Mouse (Mus musculus): ENCODE measurements around the gene Kctd14.

GRCm38 (mm10) chr7:97492420-97492819 lies 41.3 kb downstream of the Kctd14 start:
- TF ChIP-seq CTCF (IDR thresholded peaks at IDR 0.05) (no peak), EP300 (IDR thresholded peaks at IDR 0.05) (no peak)

Measured in lung, postnatal 0 days (tissue).